Mouse (Mus musculus) liver, embryonic 16.5 days (tissue): ENCODE measurements at regions not wholly inside any gene's neighbourhood (a gene's known extent, or its start where the extent isn't known, plus 50 kb on each side); places are given as distances from the start of the nearest gene placed in this dataset.

Source experiments
- ATAC-seq: fragments of 200-750 bp; cut with Nextera tagmentation; 2 replicates; pipeline ENCODE4 v1.8.0; 2017; ENCODE audit warnings: low read depth, mild to moderate bottlenecking, moderate number of reproducible peaks, moderate library complexity
- H3K27ac ChIP-seq: fragments of 300-500 bp; sonication (generic); 2 replicates; pipeline ENCODE4 v1.5.1; 2014; ENCODE audit warnings: mild to moderate bottlenecking, low read length
- H3K27me3 ChIP-seq: fragments of 300-500 bp; sonication (generic); 2 replicates; pipeline ENCODE4 v1.6.1; 2014; ENCODE audit warnings: low read depth, low read length, mixed read lengths; ENCODE audit not compliant: control insufficient read depth, insufficient read depth
- H3K36me3 ChIP-seq: fragments of 300-500 bp; sonication (generic); 2 replicates; pipeline ENCODE4 v1.6.1; 2014; ENCODE audit warnings: mild to moderate bottlenecking; ENCODE audit not compliant: control insufficient read depth, insufficient read depth
- H3K4me1 ChIP-seq: fragments of 300-500 bp; sonication (generic); 2 replicates; pipeline ENCODE4 v1.6.1; 2014; ENCODE audit warnings: low read depth, low read length, mixed read lengths; ENCODE audit not compliant: control insufficient read depth
- H3K4me2 ChIP-seq: fragments of 300-500 bp; sonication (generic); 2 replicates; pipeline ENCODE4 v1.6.1; 2014; ENCODE audit warnings: low read depth, low read length, mixed read lengths
- H3K4me3 ChIP-seq: fragments of 300-500 bp; sonication (generic); 2 replicates; pipeline ENCODE4 v1.5.1; 2014; ENCODE audit warnings: low read depth, mild to moderate bottlenecking, low read length
- H3K9ac ChIP-seq: fragments of 300-500 bp; sonication (generic); 2 replicates; pipeline ENCODE4 v1.6.1; 2014; ENCODE audit warnings: low read depth, low read length
- H3K9me3 ChIP-seq: fragments of 300-500 bp; sonication (generic); replicated peaks from 2 replicates; pipeline ENCODE4 v1.6.1; 2016; ENCODE audit warnings: low read length; ENCODE audit not compliant: control insufficient read depth
- WGBS: fragments of 180-500 bp; shearing (Covaris S2); extraction: QIAGEN DNeasy Blood & Tissue Kit; methylation state at CpG from one replicate; pipeline ENCODE4 v1.1.7; 2014; ENCODE audit not compliant: insufficient replicate concordance; 5-methylcytosine and 5-hydroxymethylcytosine counted together

- Histone ChIP-seq H3K4me1 (no peaks in the 10 kb centered on the region; the same call in 1 of the 2 replicates), H3K9me3 (no peaks in the 10 kb centered on the region), H3K36me3 (no peaks in the 10 kb centered on the region), H3K27me3 (no peaks in the 10 kb centered on the region), H3K27ac (no peak overlapping the region), H3K4me3 (no peak overlapping the region), H3K4me2 (no peak overlapping the region), H3K9ac (no peak overlapping the region)
- 81% methylated on average over 14 of the region's 14 CpGs for WGBS
- no peak for ATAC-seq
Observed at GRCm38 (mm10) chr6:144940871-144941380, 135.1 kb downstream of the Bcat1 start.

GRCm38 (mm10) chr6:144938613-144939236, 137.3 kb downstream of the Bcat1 start:
- no peaks in the 10 kb centered on the region for H3K36me3 ChIP-seq
- no peaks in the 10 kb centered on the region for H3K4me1 ChIP-seq
- no peak overlapping the region for H3K4me2 ChIP-seq
- H3K27ac ChIP-seq, result no peak overlapping the region
- no peaks in the 10 kb centered on the region for H3K27me3 ChIP-seq
- ATAC-seq, result no peak
- H3K9me3 ChIP-seq, result no peaks in the 10 kb centered on the region
- H3K9ac ChIP-seq, result no peak overlapping the region
- no peak overlapping the region for H3K4me3 ChIP-seq
- 68% methylated on average over 12 of the region's 12 CpGs for WGBS

GRCm38 (mm10) chr6:144937211-144937610, 138.8 kb downstream of the Bcat1 start:
- H3K4me2 ChIP-seq, result no peak overlapping the region
- WGBS, result 77% methylated on average over 7 of the region's 7 CpGs
- H3K27me3 ChIP-seq, result no peaks in the 10 kb centered on the region
- H3K4me1 ChIP-seq, result no peaks in the 10 kb centered on the region
- H3K27ac ChIP-seq, result no peak overlapping the region
- no peaks in the 10 kb centered on the region for H3K9me3 ChIP-seq
- no peak overlapping the region for H3K4me3 ChIP-seq
- H3K36me3 ChIP-seq, result no peaks in the 10 kb centered on the region
- no peak overlapping the region for H3K9ac ChIP-seq
- no peak for ATAC-seq

- no peaks in the 10 kb centered on the region for H3K9me3 ChIP-seq
- no peaks in the 10 kb centered on the region for H3K4me1 ChIP-seq
- H3K4me3 ChIP-seq, result no peak overlapping the region
- 64% methylated on average over 6 of the region's 6 CpGs for WGBS
- no peak for ATAC-seq
- no peaks in the 10 kb centered on the region for H3K36me3 ChIP-seq
- no peak overlapping the region for H3K9ac ChIP-seq
- H3K27me3 ChIP-seq, result no peaks in the 10 kb centered on the region
- H3K4me2 ChIP-seq, result no peak overlapping the region
- no peak overlapping the region for H3K27ac ChIP-seq
Observed at GRCm38 (mm10) chr6:144933722-144934235, 142.2 kb downstream of the Bcat1 start.

- no peaks in the 10 kb centered on the region for H3K27me3 ChIP-seq
- WGBS, result 57% methylated on average over 7 of the region's 7 CpGs
- H3K9me3 ChIP-seq, result no peaks in the 10 kb centered on the region
- no peak for ATAC-seq
- no peaks in the 10 kb centered on the region for H3K36me3 ChIP-seq
- no peak overlapping the region for H3K9ac ChIP-seq
- H3K4me3 ChIP-seq, result no peak overlapping the region
- no peaks in the 10 kb centered on the region for H3K4me1 ChIP-seq
- no peak overlapping the region for H3K27ac ChIP-seq
- no peak overlapping the region for H3K4me2 ChIP-seq
Observed at GRCm38 (mm10) chr6:144932402-144932801, 143.6 kb downstream of the Bcat1 start.

GRCm38 (mm10) chr6:144929959-144930358, 146.0 kb downstream of the Bcat1 start:
- ATAC-seq, result no peak
- Histone ChIP-seq H3K27me3 (no peaks in the 10 kb centered on the region), H3K4me3 (no peak overlapping the region), H3K9me3 (no peaks in the 10 kb centered on the region), H3K27ac (no peak overlapping the region), H3K9ac (no peak overlapping the region), H3K4me1 (no peaks in the 10 kb centered on the region), H3K36me3 (no peaks in the 10 kb centered on the region), H3K4me2 (no peak overlapping the region)
- WGBS, result 68% methylated on average over 4 of the region's 4 CpGs

- H3K27me3 ChIP-seq, result no peaks in the 10 kb centered on the region
- no peak overlapping the region for H3K4me2 ChIP-seq
- no peak overlapping the region for H3K9ac ChIP-seq
- no peaks in the 10 kb centered on the region for H3K4me1 ChIP-seq
- ATAC-seq, result peak; percentile 60
- H3K4me3 ChIP-seq, result no peak overlapping the region
- no peaks in the 10 kb centered on the region for H3K9me3 ChIP-seq
- 57% methylated on average over 5 of the region's 5 CpGs for WGBS
- no peak overlapping the region for H3K27ac ChIP-seq
- H3K36me3 ChIP-seq, result no peaks in the 10 kb centered on the region
Observed at GRCm38 (mm10) chr6:144929262-144929855, 146.6 kb downstream of the Bcat1 start.

GRCm38 (mm10) chr6:144927599-144927998, 145.8 kb upstream of the Sox5 start:
- H3K27me3 ChIP-seq, result no peaks in the 10 kb centered on the region
- no peak for ATAC-seq
- no peak overlapping the region for H3K4me3 ChIP-seq
- H3K36me3 ChIP-seq, result no peaks in the 10 kb centered on the region
- H3K4me1 ChIP-seq, result no peaks in the 10 kb centered on the region
- WGBS, result 53% methylated on average over 6 of the region's 6 CpGs
- H3K9ac ChIP-seq, result no peak overlapping the region
- H3K9me3 ChIP-seq, result no peaks in the 10 kb centered on the region
- no peak overlapping the region for H3K27ac ChIP-seq
- H3K4me2 ChIP-seq, result no peak overlapping the region

- no peak for ATAC-seq
- 42% methylated on average over 3 of the region's 3 CpGs for WGBS
- no peak overlapping the region for H3K27ac ChIP-seq
Observed at GRCm38 (mm10) chr6:144922762-144923161, 141.0 kb upstream of the Sox5 start.

More at GRCm38 (mm10) chr6:144922762-144923161, 141.0 kb upstream of the Sox5 start:
- no peak overlapping the region for H3K4me3 ChIP-seq
- no peak overlapping the region for H3K4me2 ChIP-seq
- H3K27me3 ChIP-seq, result no peaks in the 10 kb centered on the region
- H3K9ac ChIP-seq, result no peak overlapping the region
- no peaks in the 10 kb centered on the region for H3K36me3 ChIP-seq
- H3K4me1 ChIP-seq, result no peaks in the 10 kb centered on the region; the same call in 1 of the 2 replicates
- H3K9me3 ChIP-seq, result no peaks in the 10 kb centered on the region
